Mouse (Mus musculus) midbrain, postnatal 0 days (tissue): ENCODE results near the gene Etv4. TPM values are rescaled to one million over a fixed set of nuclear protein-coding genes. Genes with fewer than 3 reads are reported as not detected.
A peak's percentile ranks its signal among the peaks of the same experiment; 100 is the strongest.

ENCODE experiments used
- ATAC-seq: fragments of 200-750 bp; cut with Nextera tagmentation; 2 replicates; pipeline ENCODE4 v1.8.0; 2017; ENCODE audit warnings: moderate number of reproducible peaks, mild to moderate bottlenecking, moderate TSS enrichment, moderate library complexity; ENCODE audit not compliant: low FRiP score
- DNase-seq: peaks from one replicate; pipeline ENCODE4 v3.0.0-alpha.2; 2015; ENCODE audit warnings: low spot score
- H3K27ac ChIP-seq: fragments of 300-500 bp; sonication (generic); 2 replicates; pipeline ENCODE4 v1.5.1; 2014; ENCODE audit warnings: low read depth, mild to moderate bottlenecking, low read length, mixed read lengths
- H3K27me3 ChIP-seq: fragments of 300-500 bp; sonication (generic); 2 replicates; pipeline ENCODE4 v1.6.1; 2014; ENCODE audit warnings: low read length, control low read depth, mixed read lengths; ENCODE audit not compliant: insufficient read depth
- H3K36me3 ChIP-seq: fragments of 300-500 bp; sonication (generic); 2 replicates; pipeline ENCODE4 v1.6.1; 2014; ENCODE audit warnings: low read length, control low read depth, mixed read lengths; ENCODE audit not compliant: insufficient read depth
- H3K4me1 ChIP-seq: fragments of 300-500 bp; sonication (generic); 2 replicates; pipeline ENCODE4 v1.6.1; 2014; ENCODE audit warnings: mild to moderate bottlenecking, control low read depth, antibody characterized with exemption, low read length, mixed read lengths; ENCODE audit not compliant: insufficient read depth
- H3K4me2 ChIP-seq: fragments of 300-500 bp; sonication (generic); 2 replicates; pipeline ENCODE4 v1.6.1; 2014; ENCODE audit warnings: low read depth, mild to moderate bottlenecking, low read length, mixed read lengths; ENCODE audit not compliant: poor library complexity, severe bottlenecking
- H3K4me3 ChIP-seq: fragments of 300-500 bp; sonication (generic); 2 replicates; pipeline ENCODE4 v1.5.1; 2014; ENCODE audit warnings: low read depth, mild to moderate bottlenecking, low read length, moderate library complexity
- H3K9ac ChIP-seq: fragments of 300-500 bp; sonication (generic); replicated peaks from 2 replicates; pipeline ENCODE4 v1.6.1; 2014; ENCODE audit warnings: mild to moderate bottlenecking, low read length, moderate library complexity, mixed read lengths; ENCODE audit not compliant: poor library complexity, severe bottlenecking
- H3K9me3 ChIP-seq: fragments of 300-500 bp; sonication (generic); 2 replicates; pipeline ENCODE4 v1.6.1; 2016; ENCODE audit warnings: low read length, control low read depth
- CTCF ChIP-seq: IDR thresholded peaks from 2 replicates; pipeline ENCODE4 v1.5.1; 2016; ENCODE audit warnings: antibody characterized with exemption, mild to moderate bottlenecking
- WGBS: fragments of 180-500 bp; shearing (Covaris S2); extraction: QIAGEN DNeasy Blood & Tissue Kit; methylation state at CpG from one replicate; pipeline ENCODE4 v1.1.7; 2014; 5-methylcytosine and 5-hydroxymethylcytosine counted together
- polyA plus RNA-seq: library from polyadenylated mRNA; unstranded; fragments of >200 nt; fragmentation: Nextera tagmentation; extraction: Ambion mirVana; gene quantifications from 2 replicates; pipeline ENCODE4 v1.2.1, GENCODE M21; 2015
- total RNA-seq: library from RNA; depleted of rRNA; stranded (reverse); fragments of >200 nt; gene quantifications from 2 replicates; pipeline ENCODE4 v1.2.3, GENCODE M21; 2014

The Etv4 gene
- total and polyA plus RNA-seq, 2 experiments from 2014 or later = 18.4 to 30.4 TPM

GRCm38 (mm10) chr11:101797355-101797754, 12.2 kb upstream of the Etv4 start:
- Histone ChIP-seq H3K27me3 (no peaks in the 10 kb centered on the region), H3K27ac (no peak overlapping the region), H3K36me3 (no peaks in the 10 kb centered on the region), H3K4me2 (no peak overlapping the region), H3K9me3 (no peaks in the 10 kb centered on the region), H3K9ac (no peak overlapping the region), H3K4me1 (no peaks in the 10 kb centered on the region), H3K4me3 (no peak overlapping the region)
- DNase-seq (no peak), ATAC-seq (no peak)
- no peak for TF ChIP-seq CTCF
- 78% methylated on average over 2 of the region's 2 CpGs for WGBS

DNA sequence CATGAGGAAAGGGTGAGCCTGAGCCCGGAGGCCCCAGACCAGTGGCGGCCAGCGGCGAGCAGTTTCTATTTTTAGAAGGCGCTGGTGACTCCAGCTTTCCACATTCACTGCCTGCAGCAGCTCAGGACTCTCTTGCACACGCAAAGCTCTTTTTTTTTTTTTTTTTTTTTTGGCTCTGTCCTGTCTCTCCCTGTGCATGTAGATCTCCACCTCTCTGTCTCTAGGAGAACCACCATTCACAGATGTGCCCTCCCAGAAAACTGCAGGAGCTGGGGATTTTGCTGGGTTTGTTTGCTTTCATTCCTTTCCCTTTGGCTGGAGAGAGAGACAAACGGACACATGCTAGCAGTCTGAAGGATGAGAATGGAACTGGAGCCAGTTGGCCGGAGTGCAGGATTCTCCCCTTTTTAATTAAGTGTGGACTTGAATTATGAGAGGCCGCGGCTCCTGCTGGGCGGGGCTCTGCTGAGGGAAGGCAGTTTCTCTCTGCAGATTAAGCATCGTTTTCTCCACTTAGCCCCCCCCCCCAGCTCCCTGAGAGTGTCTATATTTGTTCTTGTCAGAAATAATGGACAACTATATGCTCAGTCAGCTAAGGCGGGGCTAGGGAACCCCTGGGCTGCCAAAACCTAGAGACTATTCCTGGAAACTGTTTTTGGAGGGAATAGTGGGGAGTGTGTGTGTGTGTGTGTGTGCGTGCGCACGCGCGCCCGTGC, 5.8 kb upstream of the Etv4 start:
- no peak overlapping the region for H3K4me3 ChIP-seq
- WGBS = 31% methylated on average over 19 of the region's 19 CpGs
- TF ChIP-seq CTCF = no peak
- H3K27ac ChIP-seq = no peak overlapping the region
- ATAC-seq = no peak
- no peaks in the 10 kb centered on the region for H3K9me3 ChIP-seq
- H3K9ac ChIP-seq = no peak overlapping the region
- H3K36me3 ChIP-seq = no peaks in the 10 kb centered on the region
- 0 out of 2 replicates have a peak, but pooled peaks cover under 1% of the 10 kb centered on the region for H3K4me1 ChIP-seq
- DNase-seq = peak; percentile 82
- 0 out of 2 replicates have a peak overlapping the region, but pooled peaks have one; percentile 2 for H3K4me2 ChIP-seq
- peaks cover 10% of the 10 kb centered on the region for H3K27me3 ChIP-seq

DNA sequence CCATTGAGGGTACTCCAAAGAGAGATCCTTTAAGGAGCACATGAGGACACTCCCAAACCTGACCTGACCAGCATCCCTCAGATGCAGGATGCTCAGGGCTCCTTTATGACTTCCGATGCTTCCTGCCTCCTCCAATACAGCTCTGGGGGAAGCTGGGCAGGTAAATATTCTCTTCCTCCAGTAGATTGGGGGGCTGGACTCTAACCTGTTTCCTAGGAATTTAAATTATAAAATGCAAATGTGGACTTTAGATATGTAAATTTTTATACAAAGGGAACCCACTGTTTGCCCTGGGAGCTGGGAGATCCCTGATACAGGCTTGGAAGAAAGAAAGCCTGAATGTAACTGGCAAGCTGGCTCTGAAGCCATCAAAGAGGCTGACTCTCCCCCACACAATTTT, 2.3 kb upstream of the Etv4 start:
- Histone ChIP-seq H3K27me3 (peaks cover 35% of the 10 kb centered on the region), H3K4me3 (no peak overlapping the region)
- 67% methylated on average over 1 of the region's 1 CpGs for WGBS

GRCm38 (mm10) chr11:101786651-101787050, 1.5 kb upstream of the Etv4 start:
- no peak overlapping the region for H3K4me3 ChIP-seq
- H3K9me3 ChIP-seq = no peaks in the 10 kb centered on the region
- H3K36me3 ChIP-seq = no peaks in the 10 kb centered on the region
- H3K27me3 ChIP-seq = peaks cover 42% of the 10 kb centered on the region
- no peak overlapping the region for H3K4me2 ChIP-seq
- H3K4me1 ChIP-seq = 0 out of 2 replicates have a peak, but pooled peaks cover 7% of the 10 kb centered on the region
- H3K9ac ChIP-seq = no peak overlapping the region
- no peak for TF ChIP-seq CTCF
- 64% methylated on average over 7 of the region's 7 CpGs for WGBS
- H3K27ac ChIP-seq = no peak overlapping the region
- no peak for ATAC-seq
- no peak for DNase-seq

More for the DNA sequence above, 2.3 kb upstream of the Etv4 start:
- DNase-seq = no peak
- H3K36me3 ChIP-seq = no peaks in the 10 kb centered on the region
- no peaks in the 10 kb centered on the region for H3K9me3 ChIP-seq
- ATAC-seq = no peak
- H3K4me2 ChIP-seq = no peak overlapping the region
- no peak for TF ChIP-seq CTCF
- H3K9ac ChIP-seq = no peak overlapping the region
- no peak overlapping the region for H3K27ac ChIP-seq
- 0 out of 2 replicates have a peak, but pooled peaks cover 7% of the 10 kb centered on the region for H3K4me1 ChIP-seq

- no peak for DNase-seq
- 0 out of 2 replicates have a peak overlapping the region, but pooled peaks have one; percentile 29 for H3K9ac ChIP-seq
- H3K27me3 ChIP-seq = peaks cover 43% of the 10 kb centered on the region
- no peaks in the 10 kb centered on the region for H3K9me3 ChIP-seq
- no peaks in the 10 kb centered on the region for H3K36me3 ChIP-seq
- no peak for ATAC-seq
- 8% methylated on average over 7 of the region's 7 CpGs for WGBS
- H3K4me3 ChIP-seq = peak overlapping the region; percentile 57
- TF ChIP-seq CTCF = no peak
- H3K4me1 ChIP-seq = 0 out of 2 replicates have a peak, but pooled peaks cover 7% of the 10 kb centered on the region
- H3K4me2 ChIP-seq = peak overlapping the region; percentile 98
- no peak overlapping the region for H3K27ac ChIP-seq
Measured at GRCm38 (mm10) chr11:101785852-101786205, 658 bp upstream of the Etv4 start.

DNA sequence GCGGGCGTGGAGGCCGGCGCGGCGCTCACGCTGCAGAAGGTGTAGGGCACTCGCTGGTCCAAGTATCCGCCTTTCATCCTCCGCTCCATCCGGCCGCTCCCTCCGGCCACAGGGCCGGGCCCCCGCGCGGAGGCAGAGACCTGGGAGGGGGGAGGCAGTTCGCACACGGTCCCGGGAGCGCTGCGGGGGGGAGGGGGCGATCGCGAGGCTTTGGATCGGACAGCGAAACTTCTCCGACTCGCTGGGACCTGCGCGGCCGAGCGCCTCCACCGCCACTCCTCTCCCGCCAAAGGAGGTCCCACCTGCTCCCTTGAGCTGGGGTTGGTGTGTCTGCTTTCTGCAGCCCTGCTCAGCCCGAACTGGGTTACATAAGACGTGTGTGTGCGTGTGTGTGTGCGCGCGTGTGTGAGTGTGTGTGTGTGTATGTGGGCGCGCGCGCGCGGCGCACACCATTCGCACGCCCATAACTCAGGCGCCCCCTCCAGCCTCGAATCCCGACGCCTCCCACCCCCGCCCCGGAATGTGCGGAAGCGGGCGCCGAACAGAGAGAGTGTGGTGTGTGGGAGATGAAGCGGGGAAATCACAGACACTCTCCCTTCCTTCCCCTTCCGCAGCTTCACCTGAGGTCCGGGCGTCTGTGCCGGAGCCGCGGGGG, 556 bp downstream of the Etv4 start:
- Histone ChIP-seq H3K4me2 (peak overlapping the region; percentile 98), H3K36me3 (no peaks in the 10 kb centered on the region), H3K9me3 (no peaks in the 10 kb centered on the region), H3K9ac (peak overlapping the region; percentile 61), H3K4me3 (peak overlapping the region; percentile 57), H3K27me3 (peaks cover 43% of the 10 kb centered on the region), H3K27ac (peak overlapping the region; percentile 38; the same call in 1 of the 2 replicates), H3K4me1 (0 out of 2 replicates have a peak, but pooled peaks cover 7% of the 10 kb centered on the region)
- TF ChIP-seq CTCF = no peak
- peak; percentile 48 for DNase-seq
- peak; percentile 57 for ATAC-seq
- under 1% methylated on average over 52 of the region's 67 CpGs for WGBS
